Mouse (Mus musculus) liver, postnatal 0 days (tissue): ENCODE results near the gene Ripply2. TPM values are rescaled to one million over a fixed set of nuclear protein-coding genes. Genes with fewer than 3 reads are reported as not detected.
A peak's percentile ranks its signal among the peaks of the same experiment; 100 is the strongest.

Source experiments
- ATAC-seq: fragments of 200-750 bp; cut with Nextera tagmentation; 2 replicates; pipeline ENCODE4 v1.8.0; 2017; ENCODE audit warnings: mild to moderate bottlenecking, moderate library complexity
- DNase-seq: peaks from one replicate; pipeline ENCODE4 v3.0.0-alpha.2; 2016
- H3K27ac ChIP-seq: fragments of 300-500 bp; sonication (generic); 2 replicates; pipeline ENCODE4 v1.5.1; 2014; ENCODE audit warnings: antibody characterized with exemption, moderate library complexity, mild to moderate bottlenecking, low read depth
- H3K27me3 ChIP-seq: fragments of 300-500 bp; sonication (generic); 2 replicates; pipeline ENCODE4 v1.6.1; 2014; ENCODE audit warnings: low read length, control low read depth, mixed read lengths; ENCODE audit not compliant: insufficient read depth
- H3K36me3 ChIP-seq: fragments of 300-500 bp; sonication (generic); replicated peaks from 2 replicates; pipeline ENCODE4 v1.6.1; 2014; ENCODE audit warnings: mild to moderate bottlenecking, control low read depth, low read length, moderate library complexity, mixed read lengths; ENCODE audit not compliant: insufficient read depth
- H3K4me1 ChIP-seq: fragments of 300-500 bp; sonication (generic); 2 replicates; pipeline ENCODE4 v1.6.1; 2014; ENCODE audit warnings: antibody characterized with exemption, mild to moderate bottlenecking, control low read depth; ENCODE audit not compliant: insufficient read depth
- H3K4me2 ChIP-seq: fragments of 300-500 bp; sonication (generic); 2 replicates; pipeline ENCODE4 v1.6.1; 2014; ENCODE audit warnings: low read depth, mild to moderate bottlenecking, low read length, moderate library complexity, mixed read lengths
- H3K4me3 ChIP-seq: fragments of 300-500 bp; sonication (generic); 2 replicates; pipeline ENCODE4 v1.5.1; 2014; ENCODE audit warnings: low read depth, low read length
- H3K9ac ChIP-seq: fragments of 300-500 bp; sonication (generic); replicated peaks from 2 replicates; pipeline ENCODE4 v1.6.1; 2014; ENCODE audit warnings: mild to moderate bottlenecking, moderate library complexity
- H3K9me3 ChIP-seq: fragments of 300-500 bp; sonication (generic); 2 replicates; pipeline ENCODE4 v1.6.1; 2016; ENCODE audit warnings: mild to moderate bottlenecking, control low read depth, low read length, mixed read lengths
- CTCF ChIP-seq: sonication (generic); IDR thresholded peaks from 2 replicates; pipeline ENCODE4 v1.5.1; 2016; ENCODE audit warnings: antibody characterized with exemption, low read depth
- EP300 ChIP-seq: IDR thresholded peaks from 2 replicates; pipeline ENCODE4 v1.6.1; 2016; ENCODE audit warnings: antibody characterized with exemption, low read depth, mild to moderate bottlenecking
- WGBS: fragments of 180-500 bp; shearing (Covaris S2); extraction: QIAGEN DNeasy Blood & Tissue Kit; methylation state at CpG from one replicate; pipeline ENCODE4 v1.1.7; 2014; ENCODE audit not compliant: insufficient replicate concordance; 5-methylcytosine and 5-hydroxymethylcytosine counted together
- polyA plus RNA-seq: library from polyadenylated mRNA; unstranded; fragments of >200 nt; fragmentation: Nextera tagmentation; extraction: Ambion mirVana; gene quantifications from 2 replicates; pipeline ENCODE4 v1.2.1, GENCODE M21; 2015

Gene Ripply2
- polyA plus RNA-seq, 1 experiment from 2014 or later = not detected

GRCm38 (mm10) chr9:87049425-87049824 is 34.1 kb downstream of the Ripply2 start:
- peaks cover 14% of the 10 kb centered on the region for H3K36me3 ChIP-seq
- H3K4me2 ChIP-seq = no peak overlapping the region
- H3K27ac ChIP-seq = no peak overlapping the region
- no peak for DNase-seq
- no peak overlapping the region for H3K9ac ChIP-seq
- 77% methylated on average over 4 of the region's 4 CpGs for WGBS
- H3K4me3 ChIP-seq = no peak overlapping the region
- no peaks in the 10 kb centered on the region for H3K9me3 ChIP-seq
- TF ChIP-seq EP300 = no peak
- no peak for TF ChIP-seq CTCF
- no peak for ATAC-seq
- H3K27me3 ChIP-seq = no peaks in the 10 kb centered on the region
- H3K4me1 ChIP-seq = no peaks in the 10 kb centered on the region

GRCm38 (mm10) chr9:87055547-87056235 is 40.4 kb downstream of the Ripply2 start:
- Histone ChIP-seq H3K9ac (no peak overlapping the region), H3K27me3 (no peaks in the 10 kb centered on the region), H3K4me1 (no peaks in the 10 kb centered on the region), H3K27ac (no peak overlapping the region), H3K36me3 (peaks cover 21% of the 10 kb centered on the region), H3K9me3 (no peaks in the 10 kb centered on the region), H3K4me3 (no peak overlapping the region), H3K4me2 (no peak overlapping the region)
- 87% methylated on average over 11 of the region's 11 CpGs for WGBS
- no peak for DNase-seq
- no peak for ATAC-seq
- TF ChIP-seq CTCF (no peak), EP300 (no peak)

GRCm38 (mm10) chr9:87062337-87062736 is 47.0 kb downstream of the Ripply2 start:
- DNase-seq = no peak
- TF ChIP-seq EP300 (no peak), CTCF (no peak)
- H3K9ac ChIP-seq = no peak overlapping the region
- no peaks in the 10 kb centered on the region for H3K9me3 ChIP-seq
- no peaks in the 10 kb centered on the region for H3K27me3 ChIP-seq
- H3K4me1 ChIP-seq = no peaks in the 10 kb centered on the region
- no peak overlapping the region for H3K4me2 ChIP-seq
- H3K36me3 ChIP-seq = peaks cover 23% of the 10 kb centered on the region
- no peak overlapping the region for H3K4me3 ChIP-seq
- 80% methylated on average over 5 of the region's 5 CpGs for WGBS
- H3K27ac ChIP-seq = no peak overlapping the region
- ATAC-seq = no peak

- TF ChIP-seq CTCF (no peak), EP300 (no peak)
- ATAC-seq (0 out of 2 replicates have a peak, but pooled peaks have one; percentile 36), DNase-seq (no peak)
- H3K4me3 ChIP-seq = no peak overlapping the region
- WGBS = 69% methylated on average over 1 of the region's 1 CpGs
- no peaks in the 10 kb centered on the region for H3K4me1 ChIP-seq
- 0 out of 2 replicates have a peak overlapping the region, but pooled peaks have one; percentile 34 for H3K27ac ChIP-seq
- no peak overlapping the region for H3K9ac ChIP-seq
- no peaks in the 10 kb centered on the region for H3K9me3 ChIP-seq
- no peak overlapping the region for H3K4me2 ChIP-seq
- peaks cover 16% of the 10 kb centered on the region for H3K36me3 ChIP-seq
- no peaks in the 10 kb centered on the region for H3K27me3 ChIP-seq
Measured at GRCm38 (mm10) chr9:87068160-87068559, 52.8 kb downstream of the Ripply2 start.

Other genes starting within 250 kb of the Ripply2 start
- gene Snap91, start 134.9 kb upstream of the Ripply2 start, polyA plus RNA-seq = not detected in 2 replicates
- 30.4 and 30.5 TPM in 2 replicates for gene Cyb5r4, start 6.5 kb downstream of the Ripply2 start, polyA plus RNA-seq
- gene Mrap2, start 128.8 kb downstream of the Ripply2 start, polyA plus RNA-seq = not detected in 2 replicates
- 0.78 and 0.93 TPM in 2 replicates for gene Cep162, start 240.0 kb downstream of the Ripply2 start, polyA plus RNA-seq